Comparison of ENCODE assay signal across 16 mouse cellular contexts in the genomic region with DNA sequence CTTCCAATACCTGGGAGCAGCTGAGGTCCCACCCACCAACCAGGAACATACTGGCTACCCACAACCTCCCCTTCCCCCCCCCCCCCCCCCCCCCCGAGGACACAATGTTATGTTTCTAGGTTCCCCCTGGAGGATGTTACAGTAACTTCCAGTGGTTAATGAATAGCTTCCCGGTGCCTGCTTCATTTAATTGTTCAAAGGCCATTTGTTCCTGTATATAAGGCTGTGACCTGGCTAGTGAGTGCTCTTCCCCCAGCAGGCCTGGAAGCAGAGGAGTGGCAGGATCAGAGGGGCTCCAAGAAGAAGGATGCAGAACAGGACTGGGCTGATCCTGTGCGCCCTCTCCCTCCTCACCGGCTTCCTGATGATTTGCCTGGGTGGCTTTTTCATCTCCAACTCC. TPM values are rescaled to one million over a fixed set of nuclear protein-coding genes. Genes with fewer than 3 reads are reported as not detected.
A peak's percentile ranks its signal among the peaks of the same experiment; 100 is the strongest.
DNase-seq lines count a peak whose midpoint lies in the region; ATAC-seq and TF ChIP-seq lines count a peak whose summit lies in the region.
"Had no signal": no experiment of that assay in that cellular context is flagged by ENCODE, and none has a peak within 500 bp of the region (broad histone marks: within the 10 kb centered on the region; RNA-seq: fewer than 3 reads in every experiment).

Tmem252 (plus strand) TSS at position 247 of the 400 bp plus-strand sequence.

- 48% methylated on average over 4 of the region's 4 CpGs for WGBS in hindbrain, embryonic 14.5 days
- 65% methylated on average over 3 of the region's 4 CpGs for WGBS in hindbrain, embryonic 13.5 days
- WGBS in intestine, embryonic 14.5 days: 60% methylated on average over 3 of the region's 4 CpGs
- WGBS in lung, postnatal 0 days: 62% methylated on average over 3 of the region's 4 CpGs

- TF ChIP-seq EP300 in lung, postnatal 0 days (IDR thresholded peaks at IDR 0.05): no peak

- no peak for ATAC-seq in hindbrain, embryonic 14.5 days (ENCODE audit: low FRiP score)
- ATAC-seq in hindbrain, embryonic 13.5 days (ENCODE audit: low FRiP score): no peak
- no peak for ATAC-seq in intestine, embryonic 14.5 days (replicated peaks; ENCODE audit: low FRiP score, low TSS enrichment, low read depth)
- peak; percentile 61 for ATAC-seq in lung, postnatal 0 days
- ATAC-seq: forebrain, embryonic 13.5 days; inflammation-experienced regulatory T-cells, adult 6 months had no signal

- H3K27me3 ChIP-seq in hindbrain, embryonic 14.5 days (ENCODE audit: control insufficient read depth, insufficient read depth, low read length): no peaks in the 10 kb centered on the region
- no peaks in the 10 kb centered on the region for H3K27me3 ChIP-seq in hindbrain, embryonic 13.5 days
- no peaks in the 10 kb centered on the region for H3K27me3 ChIP-seq in intestine, embryonic 14.5 days (replicated peaks; ENCODE audit: control insufficient read depth, insufficient read depth, low read length)
- no peaks in the 10 kb centered on the region for H3K27me3 ChIP-seq in lung, postnatal 0 days (replicated peaks; ENCODE audit: insufficient read depth, low read length)
- H3K27me3 ChIP-seq: CH12.LX; forebrain, embryonic 13.5 days had no signal

- H3K4me3 ChIP-seq in hindbrain, embryonic 14.5 days (replicated peaks; ENCODE audit: low read length): no peak within 1 kb of the TSS
- H3K4me3 ChIP-seq in hindbrain, embryonic 13.5 days: no peak within 1 kb of the TSS
- H3K4me3 ChIP-seq in intestine, embryonic 14.5 days (ENCODE audit: low read depth, low read length): no peak within 1 kb of the TSS
- no peak within 1 kb of the TSS for H3K4me3 ChIP-seq in lung, postnatal 0 days (ENCODE audit: low read depth, low read length)
- H3K4me3 ChIP-seq: forebrain, embryonic 13.5 days had no signal

- H3K4me2 ChIP-seq in hindbrain, embryonic 14.5 days (replicated peaks): no peak within 1 kb of the TSS
- no peak within 1 kb of the TSS for H3K4me2 ChIP-seq in hindbrain, embryonic 13.5 days
- H3K4me2 ChIP-seq in intestine, embryonic 14.5 days (ENCODE audit: low read length): no peak within 1 kb of the TSS
- H3K4me2 ChIP-seq in lung, postnatal 0 days (replicated peaks; ENCODE audit: low read depth, low read length): peak within 1 kb of the TSS; percentile 29; the same call in 1 of the 2 replicates
- H3K4me2 ChIP-seq: forebrain, embryonic 13.5 days had no signal

- no peaks in the 10 kb centered on the region for H3K9me3 ChIP-seq in hindbrain, embryonic 14.5 days (ENCODE audit: control insufficient read depth, low read length)
- no peaks in the 10 kb centered on the region for H3K9me3 ChIP-seq in hindbrain, embryonic 13.5 days
- no peaks in the 10 kb centered on the region for H3K9me3 ChIP-seq in intestine, embryonic 14.5 days (ENCODE audit: control insufficient read depth, low read length)
- no peaks in the 10 kb centered on the region for H3K9me3 ChIP-seq in lung, postnatal 0 days (ENCODE audit: low read length)
- H3K9me3 ChIP-seq: forebrain, embryonic 13.5 days had no signal

- no peak for TF ChIP-seq CTCF in lung, postnatal 0 days (IDR thresholded peaks at IDR 0.05)

- H3K27ac ChIP-seq in hindbrain, embryonic 14.5 days: 0 out of 2 replicates have a peak within 1 kb of the TSS, but pooled peaks have one; percentile 9
- no peak within 1 kb of the TSS for H3K27ac ChIP-seq in hindbrain, embryonic 13.5 days
- H3K27ac ChIP-seq in intestine, embryonic 14.5 days (ENCODE audit: low read depth): 0 out of 2 replicates have a peak within 1 kb of the TSS, but pooled peaks have one; percentile 16
- peak within 1 kb of the TSS; percentile 68 for H3K27ac ChIP-seq in lung, postnatal 0 days (ENCODE audit: low read length)
- H3K27ac ChIP-seq: forebrain, embryonic 13.5 days had no signal

- H3K36me3 ChIP-seq in hindbrain, embryonic 14.5 days (replicated peaks; ENCODE audit: control insufficient read depth, insufficient read depth): no peaks in the 10 kb centered on the region
- H3K36me3 ChIP-seq in hindbrain, embryonic 13.5 days: no peaks in the 10 kb centered on the region
- no peaks in the 10 kb centered on the region for H3K36me3 ChIP-seq in intestine, embryonic 14.5 days (ENCODE audit: control insufficient read depth, insufficient read depth, low read length)
- H3K36me3 ChIP-seq in lung, postnatal 0 days (ENCODE audit: insufficient read depth, low read length): no peaks in the 10 kb centered on the region

- H3K9ac ChIP-seq in hindbrain, embryonic 14.5 days: no peak within 1 kb of the TSS
- H3K9ac ChIP-seq in hindbrain, embryonic 13.5 days: no peak within 1 kb of the TSS
- no peak within 1 kb of the TSS for H3K9ac ChIP-seq in intestine, embryonic 14.5 days (ENCODE audit: low read length)
- no peak within 1 kb of the TSS for H3K9ac ChIP-seq in lung, postnatal 0 days (replicated peaks; ENCODE audit: low read depth)
- H3K9ac ChIP-seq: forebrain, embryonic 13.5 days had no signal

- DNase-seq in hindbrain, embryonic 14.5 days (ENCODE audit: low spot score): no peak
- DNase-seq in intestine, embryonic 14.5 days (ENCODE audit: low spot score): no peak
- DNase-seq in kidney, adult 9 months: peak; percentile 89
- DNase-seq in lung, postnatal 0 days (ENCODE audit: low spot score): peak; percentile 39
- no peak for DNase-seq in cerebellum, postnatal 10 days
- no peak for DNase-seq in spleen, postnatal 36 days (ENCODE audit: low spot score in 2 of 2)
- no peak for DNase-seq in layer of hippocampus, adult 11-12 months (ENCODE audit: low spot score)
- DNase-seq: adrenal gland, postnatal 25 days; cerebellum, adult 11-12 months; gastrocnemius, postnatal 25 days; spleen, adult 18-20 months; thymus, postnatal 4 days had no signal

- no peaks in the 10 kb centered on the region for H3K4me1 ChIP-seq in hindbrain, embryonic 14.5 days (replicated peaks; ENCODE audit: control insufficient read depth, insufficient read depth, low read length)
- H3K4me1 ChIP-seq in hindbrain, embryonic 13.5 days (replicated peaks): no peaks in the 10 kb centered on the region
- peaks cover 9% of the 10 kb centered on the region; the same call in 1 of the 2 replicates for H3K4me1 ChIP-seq in intestine, embryonic 14.5 days (replicated peaks; ENCODE audit: control insufficient read depth, insufficient read depth, low read length)
- H3K4me1 ChIP-seq in lung, postnatal 0 days (ENCODE audit: insufficient read depth, low read depth, low read length): 0 out of 2 replicates have a peak, but pooled peaks cover 3% of the 10 kb centered on the region
- H3K4me1 ChIP-seq: forebrain, embryonic 13.5 days had no signal

RNA-seq across cellular contexts. Expression of gene Tmem252, which starts in this region (rescaled TPM):
- 1.8 and 2.2 TPM in 2 replicates for polyA plus RNA-seq in hindbrain, embryonic 14.5 days (2014; fragmentation: Nextera tagmentation; extraction: Ambion mirVana)
- polyA plus RNA-seq in hindbrain, embryonic 13.5 days (2015; fragmentation: Nextera tagmentation; extraction: Ambion mirVana): 1.2 and 1.7 TPM in 2 replicates
- 8.7 and 8.9 TPM in 2 replicates for polyA plus RNA-seq in intestine, embryonic 14.5 days (2014; fragmentation: Nextera tagmentation; extraction: Ambion mirVana)
- polyA plus RNA-seq in lung, postnatal 0 days (2015; fragmentation: Nextera tagmentation; extraction: Ambion mirVana): 4.5 and 6.2 TPM in 2 replicates
- polyA plus RNA-seq: inflammation-experienced regulatory T-cells, adult 6 months had no signal

Comparison
In these comparisons a context has a peak if more than half of its experiments do, and no peak if none do; other contexts are left out.
1. DNase-seq: peak in kidney, adult 9 months (single experiment) and lung, postnatal 0 days (single experiment); none in hindbrain, embryonic 14.5 days (single experiment), intestine, embryonic 14.5 days (single experiment), cerebellum, postnatal 10 days (0 of 2), spleen, postnatal 36 days (0 of 2) and layer of hippocampus, adult 11-12 months (single experiment).